Mouse (Mus musculus) left cerebral cortex, postnatal 14 days (tissue): Measurements from ENCODE around the gene Vps26c. TPM values are rescaled to one million over a fixed set of nuclear protein-coding genes. Genes with fewer than 3 reads are reported as not detected.
"Not testable (repeated sequence)": the region's sequence is repeated elsewhere in the genome, so short reads cannot be mapped to it uniquely, and the experiment has no call there.

Source experiments
- DNase-seq, 2 experiments: peaks; one replicate each; pipeline ENCODE4 v3.0.0; 2021 to 2022; ENCODE audit warnings: low spot score in 2 of 2, mixed read lengths in 1 of 2
- intact Hi-C: fragments of 180-260 bp; cut with DNase I; formaldehyde crosslinking; loops from one replicate; pipeline ENCODE4 v1.15.1; 2025
- total RNA-seq, 2 experiments: library from RNA; stranded (reverse); gene quantifications; 2 replicates each; pipeline ENCODE4 v1.2.3; 2021

Gene Vps26c
- total RNA-seq, 2 experiments from 2014 or later = 28.4 to 31.0 TPM

DNA sequence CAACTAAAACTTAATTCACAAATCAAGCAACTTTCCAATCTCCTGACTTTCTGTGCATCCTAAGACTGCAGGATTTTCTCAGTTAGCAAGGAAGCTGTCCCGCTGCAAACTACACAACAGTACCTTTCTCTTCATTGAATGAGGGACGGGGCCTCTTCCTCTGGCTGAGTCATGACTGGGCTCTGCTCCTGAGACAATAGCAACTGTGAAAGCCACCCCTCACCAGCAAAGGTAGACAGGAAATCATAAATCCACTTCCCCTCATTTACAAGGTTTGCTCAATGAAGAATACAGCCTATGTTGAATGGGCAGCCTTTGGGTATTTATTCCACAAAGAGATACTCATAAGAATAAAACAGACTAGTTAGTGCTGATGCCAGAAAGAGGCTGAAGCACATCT lies 16.6 kb downstream of the Vps26c start:
- no peak for DNase-seq
- intact Hi-C loops = no loop called here

DNA sequence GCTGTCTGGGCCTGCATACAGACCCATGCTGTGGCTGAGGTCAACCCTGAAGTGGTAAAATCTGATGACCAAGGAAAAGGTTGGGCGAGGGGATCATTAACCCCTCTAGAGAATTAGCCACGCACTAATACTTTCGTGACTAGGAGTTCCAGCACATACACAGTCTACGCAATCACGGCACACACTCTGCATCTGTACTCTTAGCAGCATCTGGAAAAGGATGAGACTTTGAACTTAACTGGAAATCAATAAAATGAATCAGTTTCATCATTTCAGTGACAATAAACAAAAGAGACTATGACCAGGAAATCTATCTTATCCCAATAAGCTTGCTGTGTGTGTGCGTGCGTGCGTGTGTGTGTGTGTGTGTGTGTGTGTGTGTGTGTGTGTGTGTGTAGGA lies 17.9 kb downstream of the Vps26c start:
- no peak for DNase-seq
- intact Hi-C loops = no loop called here

DNA sequence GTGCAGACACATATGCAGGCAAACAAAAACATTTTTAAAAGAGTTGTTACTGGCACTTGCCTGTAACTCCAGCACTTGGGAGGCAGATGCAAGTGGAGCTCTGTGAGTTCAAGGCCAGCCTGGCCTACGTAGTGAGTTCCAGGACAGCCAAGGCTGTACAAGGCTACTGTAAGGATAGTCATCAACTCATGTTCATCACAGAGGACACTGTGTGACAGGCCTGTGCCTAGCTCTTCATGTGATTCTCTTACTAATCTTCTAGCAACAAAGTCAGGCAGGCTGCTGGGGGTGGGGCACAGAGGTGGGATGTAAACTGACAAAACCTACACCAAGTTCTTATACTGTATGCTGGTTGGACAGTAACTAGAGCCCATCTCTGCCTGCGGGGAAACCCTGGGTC lies 19.6 kb downstream of the Vps26c start:
- no peak for DNase-seq
- intact Hi-C loops = no loop called here

DNA sequence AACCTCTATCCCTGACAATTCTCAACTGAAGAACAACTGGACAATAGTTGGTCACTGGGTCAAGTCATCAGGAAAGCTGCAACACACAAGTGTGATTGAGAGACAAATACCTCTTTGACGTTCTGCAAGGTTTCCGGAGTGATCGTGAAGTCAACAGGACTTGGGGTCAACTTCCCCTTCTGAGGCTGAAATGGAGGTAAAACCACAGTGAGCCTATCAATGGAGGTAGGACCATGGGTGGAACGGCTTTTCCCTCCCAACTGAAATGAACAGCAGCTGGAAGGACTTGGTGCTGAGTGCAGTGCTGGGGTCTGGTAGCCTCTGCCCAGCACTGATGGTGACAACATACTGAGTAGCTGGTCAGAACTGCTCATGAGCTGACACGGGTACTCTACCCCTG lies 22.4 kb downstream of the Vps26c start:
- intact Hi-C loops = no loop called here
- no peak for DNase-seq

DNA sequence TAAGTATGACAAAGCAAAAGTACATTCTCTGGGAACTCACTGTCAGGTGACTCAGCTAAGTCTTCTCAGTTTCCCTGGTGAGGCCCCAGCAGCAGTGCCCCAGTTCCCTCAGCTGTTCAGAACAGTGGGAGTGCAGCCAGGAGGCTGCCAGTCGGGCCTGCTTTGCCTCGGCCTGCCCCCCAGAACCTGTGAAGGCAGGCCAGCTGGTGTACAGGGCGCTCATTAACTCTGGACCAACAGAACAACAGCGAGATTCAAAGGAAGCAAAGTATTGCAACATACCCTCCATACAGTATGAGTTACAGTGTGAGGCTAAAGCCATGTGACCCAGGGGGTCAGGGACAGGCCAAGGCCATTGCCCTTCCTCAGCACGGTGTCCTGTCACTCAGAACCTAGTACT lies 28.7 kb downstream of the Vps26c start:
- intact Hi-C loops = no loop called here

DNA sequence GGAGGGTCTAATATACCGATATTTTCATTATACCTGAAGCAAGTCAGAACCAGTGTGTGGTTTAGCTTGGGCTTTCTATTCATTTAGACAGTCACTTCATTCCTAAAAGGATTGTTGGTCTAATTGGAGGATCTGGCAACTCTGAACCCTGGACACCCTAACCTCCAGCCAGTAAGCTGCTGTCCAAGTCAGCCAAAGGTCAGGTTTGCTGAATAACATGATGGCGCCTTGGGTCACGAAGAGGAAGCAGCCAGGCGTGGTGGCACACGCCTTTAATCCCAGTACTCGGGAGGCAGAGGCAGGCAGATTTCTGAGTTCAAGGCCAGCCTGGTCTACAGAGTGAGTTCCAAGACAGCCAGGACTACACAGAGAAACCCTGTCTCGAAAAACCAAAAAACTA lies 29.5 kb downstream of the Vps26c start:
- intact Hi-C loops, DNase-seq: not testable (repeated sequence)

More for the DNA sequence above, 28.7 kb downstream of the Vps26c start:
- DNase-seq = peak; percentile 55 to 66

DNA sequence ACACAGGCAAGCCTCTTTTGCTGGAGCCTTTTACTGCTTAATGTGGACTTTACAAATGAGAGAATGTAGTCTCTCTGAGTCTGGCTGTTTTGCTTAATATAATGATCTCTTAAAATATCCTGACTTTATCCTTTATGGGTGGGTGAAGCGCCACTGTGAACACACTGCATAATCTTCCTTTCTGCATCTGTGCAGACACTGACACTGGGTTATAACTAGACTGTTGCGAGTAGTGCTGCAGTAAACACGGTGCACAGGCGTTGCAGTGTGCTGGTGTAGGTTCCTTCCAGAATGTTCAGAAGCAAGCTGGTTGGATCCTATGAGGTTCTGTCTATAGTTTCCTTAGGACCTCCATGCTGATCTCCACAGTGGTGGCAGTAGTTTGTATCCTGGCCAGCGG lies 37.3 kb downstream of the Vps26c start:
- intact Hi-C loops = no loop called here
- peak; percentile 55 to 76 for DNase-seq

DNA sequence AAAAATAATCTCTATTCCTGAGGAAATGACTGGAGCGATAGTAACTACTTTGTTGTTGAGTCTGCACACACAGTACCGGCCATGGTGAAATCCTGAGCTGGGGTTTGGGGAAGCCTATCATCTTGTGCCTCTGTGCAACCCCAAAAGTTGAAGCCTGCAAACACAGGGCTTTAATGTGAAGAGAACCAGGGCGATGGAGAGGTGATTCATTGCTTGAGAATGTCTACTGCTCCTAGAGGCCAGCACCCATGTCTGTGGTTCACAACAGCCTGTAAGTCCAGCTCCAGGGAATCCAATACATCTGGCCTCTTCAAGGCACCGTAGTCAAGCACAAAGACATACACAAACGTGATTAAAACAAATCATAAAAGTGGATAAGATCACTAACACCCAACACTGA lies 39.3 kb downstream of the Vps26c start:
- intact Hi-C loops = no loop called here
- DNase-seq = no peak

DNA sequence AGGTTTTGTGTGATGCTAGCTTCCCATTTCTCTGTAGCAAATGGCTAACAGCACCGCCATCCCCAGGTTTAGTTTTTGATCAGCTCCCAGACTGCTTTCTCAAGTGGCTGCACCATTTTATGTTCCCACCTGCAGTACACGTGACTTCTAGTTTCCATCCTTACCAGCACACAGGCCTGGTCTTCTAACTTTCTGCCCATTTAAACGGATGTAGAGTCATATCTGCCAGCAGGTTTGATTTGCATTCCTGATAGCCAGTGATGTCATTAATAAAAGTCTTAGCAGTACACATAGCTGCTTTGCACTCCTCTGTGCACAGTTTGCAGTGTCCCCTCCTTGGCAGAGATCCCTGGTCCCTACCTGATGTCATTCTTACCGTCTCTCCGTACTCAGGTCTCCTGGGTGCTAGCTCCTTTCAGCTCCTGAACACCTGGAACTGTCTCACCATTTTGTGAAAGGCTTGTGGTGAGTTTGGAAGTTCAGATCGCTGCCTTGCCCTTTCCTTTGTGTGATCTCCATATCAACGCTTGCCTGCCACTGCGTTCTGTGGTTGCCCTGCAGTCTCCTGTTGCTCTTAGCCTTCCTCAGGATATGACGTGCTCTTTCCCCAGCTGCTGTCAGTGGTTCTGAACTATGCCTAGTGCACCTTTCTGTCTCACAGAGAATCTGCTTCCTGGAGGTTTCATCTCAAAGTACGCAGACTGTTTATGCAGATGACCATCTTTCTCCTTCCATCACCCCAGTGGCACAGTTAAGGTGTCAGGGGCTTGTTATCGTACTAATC lies 41.7 kb downstream of the Vps26c start:
- intact Hi-C loops = no loop called here
- DNase-seq = no peak

DNA sequence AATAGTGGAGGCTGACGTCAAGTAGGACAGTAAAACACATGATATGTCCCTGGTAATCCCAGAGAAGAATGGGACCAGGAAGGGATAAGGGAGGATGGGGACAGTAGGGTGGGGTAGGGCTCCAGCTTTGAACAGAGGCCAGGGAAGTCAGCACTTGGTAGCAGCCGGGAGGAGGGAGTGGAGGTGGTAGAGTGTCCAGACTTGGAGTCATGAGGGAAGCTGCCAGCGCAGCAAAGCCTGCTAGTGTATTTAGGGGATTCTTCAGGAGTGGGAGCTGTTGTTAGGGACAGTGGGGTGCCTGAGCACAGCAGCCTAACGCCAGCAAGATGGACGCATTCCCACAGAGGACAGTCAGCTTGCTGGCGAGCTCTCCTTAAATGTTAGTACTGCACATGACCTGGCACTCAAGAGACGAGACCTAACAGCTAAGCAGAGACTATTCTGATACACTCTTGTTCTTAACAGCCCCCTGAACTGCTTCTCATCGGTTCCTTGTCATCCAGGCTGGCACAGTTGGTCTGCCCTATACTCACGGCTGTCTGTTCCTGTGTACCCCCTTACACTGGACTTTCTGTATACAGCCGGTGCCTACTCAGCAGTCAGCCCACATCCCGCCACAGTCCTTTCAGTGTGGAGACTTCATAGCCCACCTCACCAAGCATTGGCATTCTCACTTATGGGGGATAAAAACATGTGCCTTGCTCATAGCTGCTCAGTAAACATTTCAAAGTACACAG lies 53.4 kb downstream of the Vps26c start:
- DNase-seq = peak; percentile 39 to 54
- intact Hi-C loops = loop anchor here (2.0 kb wide), 1 partner anchor 54 kb away; the partner anchor contains the start of gene Vps26c

DNA sequence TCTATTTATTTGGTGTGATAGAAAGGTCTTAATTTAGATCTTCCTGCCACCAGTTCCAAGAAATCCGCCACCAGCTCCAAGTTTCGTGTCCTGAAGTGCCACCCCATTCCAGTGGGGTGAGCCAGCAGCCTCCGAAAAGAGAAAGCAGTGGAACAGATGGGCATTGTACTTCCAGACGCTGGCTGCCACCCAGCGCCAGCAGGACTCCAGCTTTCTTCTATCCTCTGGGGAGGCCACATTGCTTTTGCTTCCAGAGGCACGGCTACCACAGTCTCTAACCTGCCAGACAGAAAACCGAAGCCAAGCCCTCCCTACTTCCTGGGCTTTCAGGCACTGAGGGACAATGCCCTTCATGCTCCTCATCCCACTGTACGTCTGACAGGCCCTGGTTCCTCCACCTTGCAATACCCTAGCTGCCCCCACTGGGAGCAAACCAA lies 54.1 kb downstream of the Vps26c start:
- peak; percentile 83 to 90 for DNase-seq
- intact Hi-C loops = loop anchor here (2.0 kb wide), 1 partner anchor 54 kb away; the partner anchor contains the start of gene Vps26c

DNA sequence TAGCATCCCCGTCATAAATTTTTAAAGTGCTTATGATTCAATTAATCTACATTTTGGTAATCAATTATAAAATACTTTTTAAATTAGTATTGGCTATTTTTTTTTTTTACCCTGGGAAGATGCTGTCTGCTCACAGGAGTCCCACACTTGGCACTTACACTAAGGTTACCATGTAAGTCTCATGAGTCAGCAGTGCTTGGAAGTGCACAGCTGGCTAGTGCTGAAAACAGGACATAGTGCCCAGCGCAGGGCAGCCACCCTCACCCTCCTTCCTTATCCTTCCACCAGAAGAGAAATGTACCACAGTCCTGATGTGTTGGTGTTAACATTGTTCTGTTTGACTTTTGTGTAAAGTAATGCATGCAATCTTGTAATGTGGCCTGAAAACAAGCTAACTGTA lies 58.2 kb downstream of the Vps26c start:
- intact Hi-C loops = loop anchor here (5.0 kb wide), 1 partner anchor 99 kb away; no protein-coding TSS in a partner anchor

DNA sequence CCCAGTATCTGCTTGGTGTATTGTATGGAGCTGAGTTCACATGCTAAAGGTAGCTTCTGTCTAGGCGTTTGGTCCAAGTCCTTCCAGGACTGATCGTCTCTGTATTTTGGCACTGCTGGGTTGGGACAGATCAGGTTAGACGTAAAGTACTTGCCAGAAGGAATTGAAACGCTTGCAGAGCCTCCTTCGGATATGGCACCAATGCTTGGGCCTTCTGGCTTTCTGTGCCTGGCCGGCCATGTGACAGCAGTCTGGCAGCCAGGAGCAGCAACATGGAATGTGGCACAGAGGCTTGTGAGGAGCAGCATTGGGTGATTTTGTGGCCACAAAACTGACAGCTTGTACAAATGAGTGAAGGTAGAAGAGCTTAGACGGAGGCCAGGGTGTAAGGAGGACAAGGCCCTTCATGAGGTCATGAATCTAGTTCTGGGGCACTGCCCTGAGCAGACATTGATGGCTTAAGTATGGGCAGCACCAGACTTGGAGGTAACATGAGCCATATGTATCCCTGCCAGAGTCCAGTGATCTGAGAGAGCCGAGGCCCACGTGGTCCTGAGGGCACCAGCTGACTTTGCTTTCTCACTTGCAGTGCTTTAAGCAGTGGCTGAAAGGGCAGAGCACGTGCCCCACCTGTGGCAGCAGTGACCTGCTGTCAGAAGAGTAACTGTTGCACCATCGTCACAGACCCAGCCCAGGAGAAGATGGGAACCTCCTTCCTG lies 59.1 kb downstream of the Vps26c start:
- DNase-seq = no peak
- intact Hi-C loops = loop anchor here (5.0 kb wide), 1 partner anchor 100 kb away; no protein-coding TSS in a partner anchor

More for the DNA sequence above, 58.2 kb downstream of the Vps26c start:
- DNase-seq = no peak

DNA sequence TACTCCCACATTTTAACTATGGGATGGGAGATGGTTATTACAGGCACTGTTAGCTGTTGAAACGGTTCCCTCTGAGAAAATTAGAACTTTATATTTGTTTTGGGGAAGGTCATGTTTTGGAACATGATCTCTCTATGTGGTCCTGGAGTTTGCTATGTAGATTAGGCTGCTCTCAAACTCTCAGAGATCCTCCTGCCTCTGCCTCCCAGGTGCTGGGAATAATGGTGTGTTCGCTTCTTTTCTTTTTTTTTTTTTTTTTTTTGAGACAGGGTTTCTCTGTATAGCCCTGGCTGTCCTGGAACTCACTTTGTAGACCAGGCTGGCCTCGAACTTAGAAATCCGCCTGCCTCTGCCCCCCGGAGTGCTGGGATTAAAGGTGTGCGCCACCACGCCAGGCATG lies 60.3 kb downstream of the Vps26c start:
- DNase-seq = not testable (repeated sequence)
- intact Hi-C loops = loop anchor here (5.0 kb wide), 1 partner anchor 101 kb away; no protein-coding TSS in a partner anchor

DNA sequence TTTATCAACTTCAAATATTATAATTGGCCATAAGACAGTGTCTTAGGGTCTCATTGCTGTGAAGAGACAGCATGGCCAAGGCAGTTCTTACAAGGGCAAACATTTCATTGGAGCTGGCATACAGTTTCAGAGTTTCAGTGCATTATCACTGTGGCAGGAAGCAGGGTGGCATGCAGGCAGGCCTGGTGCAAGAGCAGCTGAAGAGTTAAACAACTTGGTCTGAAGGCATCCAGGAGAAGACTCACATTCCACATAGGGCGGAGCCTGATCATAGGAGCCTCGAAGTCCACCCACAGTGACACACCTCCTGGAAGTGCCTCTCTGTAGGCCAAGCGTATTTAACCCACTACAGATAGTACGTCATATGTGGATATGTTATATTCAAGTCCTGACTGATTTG lies 60.7 kb downstream of the Vps26c start:
- intact Hi-C loops = loop anchor here (5.0 kb wide), 1 partner anchor 101 kb away; no protein-coding TSS in a partner anchor
- DNase-seq = no peak

DNA sequence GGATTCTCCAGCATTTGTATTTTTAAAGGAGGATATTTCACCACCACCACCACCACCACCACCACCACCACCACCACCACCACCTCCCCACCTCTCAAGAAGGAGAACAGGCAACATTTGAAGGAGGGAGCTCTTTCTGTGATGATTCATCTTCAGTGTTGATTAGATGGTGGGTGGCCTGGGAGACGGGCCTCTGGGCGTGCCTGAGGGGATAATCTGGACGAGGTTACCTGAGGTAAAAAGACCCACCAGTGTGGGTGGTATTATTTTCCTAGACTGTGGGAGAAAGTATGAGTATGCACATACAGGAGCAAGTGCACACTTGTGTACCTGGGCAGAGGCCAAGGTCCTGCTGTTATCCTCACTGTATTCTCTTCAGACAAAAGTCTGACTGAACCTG lies 62.6 kb downstream of the Vps26c start:
- intact Hi-C loops = no loop called here
- DNase-seq = no peak

DNA sequence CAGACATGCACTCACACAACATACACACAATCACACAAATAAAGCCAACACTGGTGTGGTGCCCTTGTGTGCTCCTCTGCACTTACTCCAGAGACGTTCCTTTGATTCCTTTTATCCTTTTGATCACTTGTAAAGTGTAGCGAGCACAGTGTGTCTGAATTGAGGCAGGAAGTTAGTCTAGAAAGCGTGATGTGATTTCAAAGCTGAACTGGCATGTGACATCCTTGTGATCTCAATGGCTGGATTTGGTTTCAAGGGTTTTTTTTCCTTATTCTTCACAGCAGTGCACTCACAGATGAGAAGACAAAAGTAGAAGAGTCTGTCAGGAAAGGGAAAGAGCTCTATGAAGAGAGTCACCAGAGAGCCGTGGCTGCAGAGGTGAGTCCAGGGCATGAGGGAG lies 72.5 kb downstream of the Vps26c start:
- intact Hi-C loops = no loop called here
- DNase-seq = no peak

DNA sequence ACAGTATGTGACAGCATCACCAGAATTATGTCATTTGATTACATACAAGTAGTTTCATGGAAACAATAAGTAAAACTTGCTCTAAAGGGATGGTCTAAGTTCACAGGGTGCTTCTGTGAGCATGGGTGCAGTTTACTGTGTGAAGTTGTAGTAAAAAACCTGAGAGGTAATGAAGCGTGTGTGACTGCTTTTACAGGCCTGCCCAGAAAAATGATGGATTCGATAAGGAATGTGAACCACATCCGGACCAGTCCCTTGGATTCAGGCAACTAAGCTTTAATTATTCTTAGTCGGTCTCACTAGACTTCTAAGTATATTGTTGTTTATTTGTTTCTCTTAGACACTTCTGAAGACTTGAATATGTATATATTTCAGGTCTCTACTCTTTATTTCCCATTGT lies 73.9 kb downstream of the Vps26c start:
- intact Hi-C loops = no loop called here
- no peak for DNase-seq

DNA sequence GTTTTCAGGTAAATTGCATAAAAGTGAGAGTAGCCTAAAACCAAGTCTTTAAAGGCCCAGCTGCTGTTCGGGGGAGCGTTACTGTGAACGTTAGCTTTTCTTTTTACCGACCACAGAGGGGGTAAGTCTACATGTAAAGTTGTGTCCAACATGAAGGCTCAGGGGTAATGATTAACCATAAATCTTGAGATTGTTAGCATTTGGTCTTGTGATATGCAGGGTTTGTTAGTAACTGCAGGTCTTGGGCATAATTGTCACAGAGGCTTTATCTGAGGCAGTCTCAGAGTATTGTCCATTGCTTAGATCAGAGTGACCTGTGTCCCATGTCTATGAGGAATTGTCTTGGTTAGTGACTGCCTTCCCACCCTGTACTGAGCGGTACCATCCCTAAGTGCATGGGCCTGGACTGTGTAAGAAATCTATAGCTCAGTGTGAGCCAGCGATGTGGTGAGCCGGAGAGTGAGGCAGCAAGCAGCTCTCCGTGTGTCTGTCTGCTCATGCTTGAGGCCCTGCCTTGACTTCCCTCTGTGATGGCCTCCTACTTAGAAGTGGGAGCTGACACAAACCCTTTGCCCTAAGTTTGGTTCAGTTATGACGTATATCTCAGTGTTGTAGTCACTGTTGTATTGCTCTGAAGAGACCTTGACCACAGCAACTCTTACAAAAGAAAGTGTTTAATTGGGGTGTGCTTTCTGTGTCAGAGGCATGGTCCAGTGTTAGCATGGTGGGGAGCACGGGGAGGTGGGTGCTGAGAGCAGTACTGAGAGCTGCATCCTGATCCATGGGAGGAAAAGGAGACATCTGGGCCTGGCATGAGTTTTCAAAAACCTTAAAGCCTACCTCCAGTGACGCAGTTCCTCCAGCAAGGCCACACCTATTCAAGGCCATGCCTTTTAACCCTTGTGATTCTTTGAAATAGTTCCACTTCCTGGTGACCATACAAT lies 74.8 kb downstream of the Vps26c start:
- intact Hi-C loops = no loop called here
- no peak for DNase-seq
